24 mouse cellular contexts compared by ENCODE assay signal in genomic region chr3:40114811-40115210, GRCm38 (mm10).
A peak's percentile ranks its signal among the peaks of the same experiment; 100 is the strongest.
DNase-seq lines count a peak whose midpoint lies in the region; ATAC-seq lines count a peak whose summit lies in the region.
"Had no signal": no experiment of that assay in that cellular context is flagged by ENCODE, and none has a peak within 500 bp of the region (broad histone marks: within the 10 kb centered on the region; RNA-seq: fewer than 3 reads in every experiment).

No protein-coding gene starts in this region.

- H3K27me3 ChIP-seq in heart, embryonic 11.5 days (ENCODE audit: control insufficient read depth, insufficient read depth, low read length): no peaks in the 10 kb centered on the region
- no peaks in the 10 kb centered on the region for H3K27me3 ChIP-seq in heart, embryonic 13.5 days (replicated peaks)
- H3K27me3 ChIP-seq: intestine, embryonic 15.5 days had no signal

- no peak overlapping the region for H3K27ac ChIP-seq in heart, embryonic 11.5 days (ENCODE audit: low read depth, low read length)
- 0 out of 2 replicates have a peak overlapping the region, but pooled peaks have one; percentile 28 for H3K27ac ChIP-seq in heart, embryonic 13.5 days (replicated peaks)
- H3K27ac ChIP-seq: hindbrain, embryonic 14.5 days; intestine, embryonic 15.5 days; limb, embryonic 10.5 days; stomach, postnatal 0 days had no signal

- H3K4me1 ChIP-seq in heart, embryonic 11.5 days (ENCODE audit: control insufficient read depth, insufficient read depth, low read length): peaks cover 2% of the 10 kb centered on the region; the same call in 1 of the 2 replicates
- peaks cover 12% of the 10 kb centered on the region for H3K4me1 ChIP-seq in heart, embryonic 13.5 days
- H3K4me1 ChIP-seq: intestine, embryonic 15.5 days had no signal

- no peaks in the 10 kb centered on the region for H3K36me3 ChIP-seq in heart, embryonic 11.5 days (ENCODE audit: control insufficient read depth, insufficient read depth, low read length)
- H3K36me3 ChIP-seq in heart, embryonic 13.5 days: no peaks in the 10 kb centered on the region
- H3K36me3 ChIP-seq: intestine, embryonic 15.5 days; limb, embryonic 10.5 days had no signal

- H3K9ac ChIP-seq in heart, embryonic 11.5 days (ENCODE audit: low read depth, low read length): no peak overlapping the region
- H3K9ac ChIP-seq in heart, embryonic 13.5 days: no peak overlapping the region
- H3K9ac ChIP-seq: hindbrain, embryonic 14.5 days; intestine, embryonic 15.5 days had no signal

- H3K4me3 ChIP-seq in heart, embryonic 11.5 days (ENCODE audit: low read depth, low read length): no peak overlapping the region
- H3K4me3 ChIP-seq in heart, embryonic 13.5 days: no peak overlapping the region
- H3K4me3 ChIP-seq: intestine, embryonic 15.5 days; limb, embryonic 10.5 days had no signal

- no peaks in the 10 kb centered on the region for H3K9me3 ChIP-seq in heart, embryonic 11.5 days (replicated peaks; ENCODE audit: control insufficient read depth, low read length)
- no peaks in the 10 kb centered on the region for H3K9me3 ChIP-seq in heart, embryonic 13.5 days
- H3K9me3 ChIP-seq: intestine, embryonic 15.5 days; limb, embryonic 10.5 days had no signal

- no peak for ATAC-seq in heart, embryonic 11.5 days (replicated peaks; ENCODE audit: insufficient number of reproducible peaks, low FRiP score, low TSS enrichment)
- ATAC-seq in heart, embryonic 13.5 days (ENCODE audit: extremely low read depth, insufficient number of reproducible peaks, low FRiP score, low TSS enrichment): no peak
- ATAC-seq: activated CD4-positive, CD25-positive, alpha-beta regulatory T cell, adult 4 months; forebrain, embryonic 14.5 days; intestine, embryonic 15.5 days had no signal

- DNase-seq in heart, adult 11 months: peak; percentile 94
- DNase-seq in testis, postnatal 14 days (ENCODE audit: low spot score): peak; percentile 13
- DNase-seq in testis, postnatal 10 days (ENCODE audit: low spot score): no peak
- peak; percentile 66 for DNase-seq in skeletal muscle tissue, adult 2 months (ENCODE audit: low read depth, low spot score)
- DNase-seq in cerebellum, postnatal 25 days: no peak
- DNase-seq: adrenal gland, postnatal 14 days; cerebellum, adult 18-20 months; cerebellum, postnatal 36 days; kidney, adult 9 months; kidney, postnatal 4 days; layer of hippocampus, adult 9-11 months; lung, adult 18-20 months; lung, postnatal 4 days; retina, postnatal 1 day; right cerebral cortex, postnatal 4 days; thymus, postnatal 14 days had no signal

- no peak overlapping the region for H3K4me2 ChIP-seq in heart, embryonic 11.5 days
- H3K4me2 ChIP-seq in heart, embryonic 13.5 days: 0 out of 2 replicates have a peak overlapping the region, but pooled peaks have one; percentile 16
- H3K4me2 ChIP-seq: hindbrain, embryonic 14.5 days; intestine, embryonic 15.5 days had no signal

- WGBS in heart, embryonic 11.5 days (ENCODE audit: insufficient replicate concordance): 30% methylated on average over 4 of the region's 4 CpGs
- 25% methylated on average over 4 of the region's 4 CpGs for WGBS in heart, embryonic 13.5 days

Comparison
In these comparisons a context has a peak if more than half of its experiments do, and no peak if none do; other contexts are left out.
1. DNase-seq: peak in heart, adult 11 months (single experiment), testis, postnatal 14 days (single experiment) and skeletal muscle tissue, adult 2 months (single experiment); none in testis, postnatal 10 days (single experiment) and cerebellum, postnatal 25 days (0 of 2).